Mouse (Mus musculus) frontal cortex, postnatal 36 days (tissue): ENCODE results near the gene Il18bp.
"Not testable (repeated sequence)": the region's sequence is repeated elsewhere in the genome, so short reads cannot be mapped to it uniquely, and the experiment has no call there.

Source experiments
- DNase-seq, 2 experiments: peaks; one replicate each; pipeline ENCODE4 v3.0.0; 2022; ENCODE audit warnings: low spot score in 2 of 2

Gene Il18bp

DNA sequence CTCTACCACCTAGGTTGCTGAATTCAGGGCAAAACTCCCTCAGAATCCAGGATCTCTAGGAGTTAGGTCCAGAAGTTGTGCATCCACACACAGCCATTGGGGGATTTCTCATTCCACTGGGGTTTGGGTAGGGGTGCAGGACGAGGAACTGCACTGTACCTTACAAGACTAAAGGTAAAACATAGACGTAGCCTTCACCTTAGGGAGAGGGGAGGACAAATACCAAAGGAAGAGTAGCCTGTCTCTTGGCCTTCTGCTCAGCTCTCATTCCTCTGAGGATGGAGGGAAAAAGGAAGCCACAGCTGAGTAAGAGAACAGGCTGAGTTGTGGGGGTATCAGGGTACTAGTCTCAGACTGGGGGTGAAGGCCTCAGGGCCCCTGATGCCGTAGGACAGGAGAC is at the start of gene Il18bp:
Il18bp (minus strand) TSS at position 101 of the 400 bp plus-strand sequence.
- no peak for DNase-seq

DNA sequence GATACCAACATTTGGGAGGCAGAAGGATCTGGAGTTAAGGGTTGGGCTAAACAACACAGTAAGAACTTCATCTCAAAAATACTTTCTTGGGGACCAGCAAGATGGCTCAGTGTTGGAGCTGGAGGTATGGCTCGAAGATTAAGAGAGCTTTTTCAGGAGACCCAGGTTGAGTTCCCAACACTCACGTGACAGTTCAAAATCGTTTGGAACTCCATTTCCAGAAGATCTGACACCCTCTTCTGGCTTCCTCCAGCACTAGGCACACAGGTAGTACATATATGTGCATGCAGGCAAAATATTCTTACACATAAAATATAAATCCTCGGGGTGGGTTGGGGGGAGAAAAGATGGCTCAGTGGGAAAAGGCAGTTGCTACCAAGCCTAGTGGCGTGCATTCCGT is 47.9 kb upstream of the Il18bp start:
- no peak for DNase-seq

GRCm38 (mm10) chr7:102065046-102065891 is 46.8 kb upstream of the Il18bp start, which contains the start of the genes Rnf121, Xndc1 and Xntrpc:
Gene Rnf121, minus strand, starts transcription at chr7:102065469.
Gene Xndc1, plus strand, starts transcription at chr7:102065511.
Gene Xntrpc, plus strand, starts transcription at chr7:102065713.
- peak; percentile 95 to 96 for DNase-seq

- no peak for DNase-seq
Observed at GRCm38 (mm10) chr7:102064655-102065045, 46.2 kb upstream of the Il18bp start.

- DNase-seq, result no peak
Observed at GRCm38 (mm10) chr7:102063891-102064290, 45.4 kb upstream of the Il18bp start.

- DNase-seq, result no peak
Observed at GRCm38 (mm10) chr7:102062203-102062602, 43.7 kb upstream of the Il18bp start.

DNA sequence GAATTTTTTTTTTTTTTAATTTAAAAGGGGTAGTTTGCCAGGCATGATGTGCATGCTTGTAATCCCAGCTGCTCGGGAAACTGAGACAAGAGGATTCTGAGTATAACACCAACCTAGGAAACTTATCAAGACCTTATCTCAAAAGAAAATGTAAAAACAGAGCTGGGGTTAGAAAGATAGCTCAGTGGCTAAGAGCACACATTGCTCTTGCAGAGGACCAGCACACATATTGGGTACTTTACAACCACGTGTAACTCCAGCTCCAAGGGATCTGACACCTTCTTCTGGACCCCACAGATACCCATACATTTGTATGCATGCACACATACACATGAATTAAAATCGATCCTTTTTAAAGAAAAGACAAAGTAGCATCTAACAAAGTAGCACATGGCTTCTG is 42.9 kb upstream of the Il18bp start:
- DNase-seq, result no peak

DNA sequence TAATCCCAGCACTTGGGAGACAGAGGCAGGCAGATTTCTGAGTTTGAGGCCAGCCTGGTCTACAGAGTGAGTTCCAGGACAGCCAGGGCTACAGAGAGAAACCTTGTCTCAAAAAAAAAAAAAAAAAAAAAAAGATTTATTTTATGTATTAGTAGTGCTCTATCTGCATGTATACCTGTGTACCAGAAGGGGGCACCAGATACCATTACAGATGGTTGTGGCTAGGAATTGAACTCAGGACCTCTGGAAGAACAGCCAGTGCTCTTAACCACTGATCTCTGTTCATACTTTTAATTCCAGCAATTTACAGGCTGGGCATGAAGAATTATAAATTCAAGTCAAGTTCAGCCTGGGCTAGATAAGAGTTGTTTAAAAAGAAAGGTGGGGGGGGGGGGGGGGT is 30.0 kb upstream of the Il18bp start:
- not testable (repeated sequence) for DNase-seq

DNA sequence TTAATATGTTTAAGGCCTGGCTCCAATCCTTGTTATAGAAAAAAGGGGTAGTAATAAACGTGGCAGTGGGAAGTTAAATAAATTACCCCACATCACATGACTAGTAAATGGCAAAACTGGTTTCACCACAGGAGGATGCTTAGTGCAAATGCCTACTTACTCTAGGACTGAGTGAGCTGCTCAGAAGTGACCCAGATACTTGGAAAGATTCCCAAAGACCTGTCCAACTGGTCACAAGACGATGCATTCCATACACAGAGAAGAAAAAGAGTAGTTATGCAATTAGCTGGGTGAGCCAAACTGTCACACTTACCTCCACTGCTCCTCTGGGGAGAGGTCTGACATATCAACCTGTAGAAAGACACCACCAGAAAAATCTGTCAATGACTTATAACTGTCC is 23.8 kb upstream of the Il18bp start:
- DNase-seq, result no peak

- DNase-seq, result no peak
Observed at GRCm38 (mm10) chr7:102037318-102037717, 18.8 kb upstream of the Il18bp start.

GRCm38 (mm10) chr7:102035534-102035933 is 17.0 kb upstream of the Il18bp start:
- DNase-seq, result no peak

- no peak for DNase-seq
Observed at GRCm38 (mm10) chr7:102034904-102035303, 16.4 kb upstream of the Il18bp start.

DNA sequence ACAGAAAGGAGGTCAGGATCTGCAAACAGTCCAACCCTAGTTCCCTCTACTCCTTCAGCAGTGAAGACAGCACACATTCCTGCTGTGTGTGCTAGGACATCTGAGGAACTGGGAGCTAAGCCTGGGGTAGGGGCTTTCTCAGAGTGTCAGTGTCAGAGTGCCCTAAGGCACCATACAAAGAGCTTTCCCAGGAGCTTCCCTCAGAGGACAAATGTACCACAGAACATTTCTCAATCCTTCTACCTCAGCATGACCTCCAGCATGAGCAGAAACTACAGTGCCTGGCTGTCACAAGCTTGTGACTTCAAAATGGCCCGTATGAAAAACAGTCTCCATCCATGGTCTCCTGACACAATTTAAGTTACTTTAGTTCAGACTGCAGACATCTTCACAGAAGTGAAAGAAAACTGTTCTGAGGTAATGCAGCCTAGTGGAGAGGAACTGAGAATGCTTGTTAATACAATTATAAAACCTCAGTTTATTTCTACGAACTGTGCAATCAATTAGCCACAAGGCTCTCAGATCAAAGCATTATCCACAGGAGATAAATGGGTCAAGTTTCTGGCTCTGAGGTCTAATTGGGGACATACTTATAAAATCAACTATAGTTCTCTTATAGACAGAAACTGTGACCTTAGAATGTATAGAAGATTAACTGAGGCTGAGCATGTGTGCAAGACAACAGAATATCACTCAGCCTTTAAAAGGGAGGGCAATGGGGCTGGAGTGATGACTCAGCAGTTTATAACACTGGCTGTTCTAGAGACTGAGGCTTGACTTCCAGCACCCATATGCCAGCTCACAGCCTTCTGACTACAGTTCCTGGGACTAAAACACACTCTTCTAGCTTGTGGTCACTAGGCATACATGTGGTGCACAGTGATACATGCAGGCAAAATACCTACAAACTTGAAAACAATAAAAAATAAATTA is 7.0 kb upstream of the Il18bp start:
- no peak for DNase-seq

GRCm38 (mm10) chr7:102023821-102024220 is 5.3 kb upstream of the Il18bp start:
- DNase-seq, result peak; percentile 39

- DNase-seq, result not testable (repeated sequence)
Observed at GRCm38 (mm10) chr7:102020934-102021333, 2.4 kb upstream of the Il18bp start.

GRCm38 (mm10) chr7:102019362-102019761 is 872 bp upstream of the Il18bp start:
- DNase-seq, result no peak

DNA sequence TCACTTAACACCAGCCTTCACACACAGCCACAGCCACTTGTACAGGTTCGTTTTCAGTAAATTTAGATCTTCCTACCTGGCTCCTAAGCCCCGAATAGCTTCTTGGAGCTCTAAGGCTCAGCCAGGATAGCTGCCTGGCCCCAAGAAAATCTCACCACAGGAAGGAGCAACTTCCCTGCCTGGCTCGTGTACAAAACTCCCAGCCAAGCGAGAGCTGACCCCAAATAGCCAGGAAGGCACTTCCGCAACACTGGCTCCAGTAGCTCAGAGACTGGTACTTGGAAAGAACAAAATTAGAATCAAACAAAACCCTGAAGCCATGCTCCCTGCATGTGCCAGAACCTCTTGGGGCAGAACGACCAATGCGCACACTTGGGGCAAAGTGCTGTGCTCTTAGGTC is 456 bp downstream of the Il18bp start:
- DNase-seq, result no peak

DNA sequence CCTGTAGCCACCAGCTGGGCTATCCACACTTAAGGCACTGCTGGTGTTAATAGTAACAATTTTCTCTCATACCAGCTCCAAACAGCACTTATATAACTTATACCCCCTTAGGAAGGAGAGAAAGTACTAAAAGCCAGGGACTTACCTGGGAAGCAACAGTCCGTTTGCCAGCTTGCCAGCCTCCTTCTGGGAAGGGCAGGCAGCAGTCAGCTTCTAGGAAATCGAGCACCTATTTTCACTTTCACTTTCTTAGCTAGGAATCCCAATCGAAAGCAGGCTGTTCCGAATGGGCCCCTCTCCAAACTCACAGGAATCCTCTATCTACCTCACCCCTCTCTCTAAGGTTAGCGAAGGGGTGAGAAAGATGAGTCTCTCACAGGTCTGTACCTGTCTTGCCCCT is 1.0 kb downstream of the Il18bp start:
- no peak for DNase-seq

DNA sequence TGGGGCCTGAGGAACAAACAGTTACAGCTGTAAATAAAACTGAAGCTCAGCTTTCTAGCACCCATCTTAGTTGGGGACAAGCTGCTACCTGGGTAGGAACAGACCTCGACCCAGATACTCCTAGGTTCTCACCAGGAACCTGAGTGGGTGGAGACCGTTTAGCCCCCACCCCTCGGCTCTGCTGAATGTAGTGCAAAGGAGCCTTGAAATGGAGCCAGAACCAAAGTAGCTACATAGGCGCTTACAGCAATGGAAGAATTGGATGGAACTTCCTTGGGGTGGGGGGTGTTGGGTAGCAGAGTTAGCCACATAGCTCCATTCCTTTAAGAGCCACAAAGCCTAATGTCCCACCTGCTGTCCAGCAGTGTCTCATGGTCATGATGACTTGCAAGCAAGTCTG is 1.6 kb downstream of the Il18bp start:
- no peak for DNase-seq

DNA sequence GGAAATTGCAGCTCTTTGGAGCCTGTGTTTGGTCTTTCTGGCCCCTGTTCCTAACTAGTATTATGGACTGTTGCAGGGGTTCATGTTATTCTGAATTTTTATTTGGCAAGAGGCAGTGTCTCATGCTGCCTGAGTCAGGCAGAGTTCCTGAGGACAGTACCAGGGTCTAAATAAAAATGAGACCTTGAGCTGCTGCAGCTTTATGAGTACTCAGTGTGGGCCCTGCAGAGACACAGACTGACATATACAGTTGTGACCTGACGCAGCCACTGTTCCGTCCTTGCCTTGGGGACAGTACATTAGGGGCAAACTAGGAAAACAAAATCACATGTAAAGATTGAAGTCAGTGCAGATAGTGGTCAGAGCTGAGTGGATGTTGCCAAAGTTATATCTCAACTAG is 3.5 kb downstream of the Il18bp start:
- DNase-seq, result no peak

- no peak for DNase-seq
Observed at GRCm38 (mm10) chr7:102013416-102013815, 5.1 kb downstream of the Il18bp start.

- DNase-seq, result no peak
Observed at GRCm38 (mm10) chr7:102011855-102012254, 6.6 kb downstream of the Il18bp start.
